Mouse (Mus musculus) brain, embryonic 14.5 days (tissue): ENCODE results near the gene Ky. TPM values are rescaled to one million over a fixed set of nuclear protein-coding genes. Genes with fewer than 3 reads are reported as not detected.
A peak's percentile ranks its signal among the peaks of the same experiment; 100 is the strongest.

Source experiments
- DNase-seq: peaks from one replicate; pipeline ENCODE4 v3.0.0-alpha.2; 2011; ENCODE audit warnings: low read depth
- CTCF ChIP-seq: fragments of 200-500 bp; IDR thresholded peaks from 2 replicates; pipeline ENCODE4 v1.5.1; 2012; ENCODE audit warnings: inconsistent platforms, mild to moderate bottlenecking, moderate library complexity, borderline replicate concordance; ENCODE audit not compliant: insufficient read depth, insufficient read length; ENCODE audit errors: extremely low read depth
- POLR2A ChIP-seq: fragments of 200-500 bp; IDR thresholded peaks from 2 replicates; pipeline ENCODE4 v1.6.1; 2012; ENCODE audit warnings: mild to moderate bottlenecking, inconsistent platforms, borderline replicate concordance; ENCODE audit not compliant: poor library complexity, insufficient read depth, insufficient read length, severe bottlenecking; ENCODE audit errors: extremely low read depth
- polyA plus RNA-seq: library from polyadenylated mRNA; depleted of rRNA; stranded (reverse); fragments of >200 nt; gene quantifications from 2 replicates; pipeline ENCODE4 v1.2.3, GENCODE M21; 2012; rRNA removed

Ky gene
- polyA plus RNA-seq, 1 experiment = 1.6 TPM

- TF ChIP-seq POLR2A = no peak
- no peak for TF ChIP-seq CTCF
- DNase-seq = no peak
Observed at GRCm38 (mm10) chr9:102581921-102582469, 76.4 kb downstream of the Ky start.

GRCm38 (mm10) chr9:102587347-102587746 lies 81.8 kb downstream of the Ky start:
- no peak for DNase-seq
- TF ChIP-seq POLR2A = no peak
- TF ChIP-seq CTCF = no peak

- peak; percentile 33 for DNase-seq
- TF ChIP-seq CTCF = no peak
- no peak for TF ChIP-seq POLR2A
Observed at GRCm38 (mm10) chr9:102594667-102595393, 89.3 kb downstream of the Ky start.

Other genes with a start within 250 kb of the Ky start
- 45.8 and 85.2 TPM in 2 replicates for gene Ephb1, start 151.1 kb upstream of the Ky start, polyA plus RNA-seq
- 125 and 129 TPM in 2 replicates for gene Anapc13, start 120.5 kb downstream of the Ky start, polyA plus RNA-seq
- 21.4 and 23.8 TPM in 2 replicates for gene Cep63, start 120.8 kb downstream of the Ky start, polyA plus RNA-seq
- 53.3 and 83.2 TPM in 2 replicates for gene Amotl2, start 210.9 kb downstream of the Ky start, polyA plus RNA-seq